In the genomic region with DNA sequence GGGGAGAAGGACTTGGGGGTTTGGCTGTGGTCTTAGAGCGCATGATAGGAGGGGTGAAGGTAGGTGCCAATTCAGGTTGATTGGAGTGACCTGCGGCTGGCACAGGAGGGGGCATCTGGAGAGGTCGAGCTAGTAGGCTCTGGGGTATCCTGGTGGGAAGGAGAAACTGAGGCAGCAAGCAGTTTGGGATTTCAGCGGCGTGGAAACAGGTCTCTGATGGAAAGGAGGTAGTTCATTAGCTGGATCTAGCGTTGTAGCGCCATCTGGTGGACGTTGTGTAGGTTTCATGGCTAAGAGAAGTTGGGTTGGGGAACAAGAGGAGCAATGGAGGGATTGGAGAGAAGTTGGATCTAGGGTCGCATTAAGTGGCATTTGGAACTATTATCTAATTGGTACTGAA, we compare ENCODE assay signal across 10 mouse cellular contexts. TPM values are rescaled to one million over a fixed set of nuclear protein-coding genes. Genes with fewer than 3 reads are reported as not detected.
DNase-seq lines count a peak whose midpoint lies in the region; ATAC-seq lines count a peak whose summit lies in the region.
"Had no signal": no experiment of that assay in that cellular context is flagged by ENCODE, and none has a peak within 500 bp of the region (broad histone marks: within the 10 kb centered on the region; RNA-seq: fewer than 3 reads in every experiment).

No protein-coding gene starts in this region.

- H3K9me3 ChIP-seq in neural tube, embryonic 11.5 days (ENCODE audit: control insufficient read depth, low read length), result no peaks in the 10 kb centered on the region
- H3K9me3 ChIP-seq: neural tube, embryonic 12.5 days had no signal

- H3K27ac ChIP-seq in neural tube, embryonic 11.5 days (ENCODE audit: low read depth, low read length), result no peak overlapping the region
- H3K27ac ChIP-seq: neural tube, embryonic 12.5 days had no signal

- no peak overlapping the region for H3K4me2 ChIP-seq in neural tube, embryonic 11.5 days (ENCODE audit: low read depth)
- H3K4me2 ChIP-seq: neural tube, embryonic 12.5 days had no signal

- no peaks in the 10 kb centered on the region for H3K36me3 ChIP-seq in neural tube, embryonic 11.5 days (ENCODE audit: control insufficient read depth, insufficient read depth, low read length)
- H3K36me3 ChIP-seq: neural tube, embryonic 12.5 days had no signal

- H3K9ac ChIP-seq in neural tube, embryonic 11.5 days (ENCODE audit: low read length), result no peak overlapping the region
- H3K9ac ChIP-seq: neural tube, embryonic 12.5 days had no signal

- no peak overlapping the region for H3K4me3 ChIP-seq in neural tube, embryonic 11.5 days (ENCODE audit: low read depth, low read length)
- H3K4me3 ChIP-seq: neural tube, embryonic 12.5 days had no signal

- 87% methylated on average over 9 of the region's 9 CpGs for WGBS in neural tube, embryonic 11.5 days

- intact Hi-C loops in heart, postnatal 14 days (cut with DNase I), result no loop called here
- intact Hi-C loops in gastrocnemius, postnatal 14 days (cut with DNase I; ENCODE audit: low total_unique reads), result loop anchor here (5.0 kb wide), 1 partner anchor 41 kb away; no protein-coding TSS in a partner anchor

- peak; percentile 69 to 78 for DNase-seq in heart, postnatal 14 days
- DNase-seq in heart, adult 9 months (ENCODE audit: low spot score in 2 of 2), result no peak
- peak; percentile 77 for DNase-seq in right cerebral cortex, postnatal 14 days
- no peak for DNase-seq in right cerebral cortex, postnatal 36 days (ENCODE audit: low spot score in 2 of 2)
- peak; percentile 68 for DNase-seq in adrenal gland, postnatal 25 days
- DNase-seq in gastrocnemius, postnatal 14 days, result peak; percentile 50
- DNase-seq in neural tube, embryonic 11.5 days (ENCODE audit: low spot score), result peak; percentile 63
- no peak for DNase-seq in frontal cortex, postnatal 25 days (ENCODE audit: low spot score in 2 of 2)

- no peaks in the 10 kb centered on the region for H3K27me3 ChIP-seq in neural tube, embryonic 11.5 days (ENCODE audit: control insufficient read depth, insufficient read depth, low read length)
- H3K27me3 ChIP-seq: neural tube, embryonic 12.5 days had no signal

- no peak for ATAC-seq in neural tube, embryonic 11.5 days (ENCODE audit: insufficient read depth, low FRiP score, low TSS enrichment)

- no peaks in the 10 kb centered on the region for H3K4me1 ChIP-seq in neural tube, embryonic 11.5 days (ENCODE audit: control insufficient read depth, insufficient read depth, low read length)
- H3K4me1 ChIP-seq: neural tube, embryonic 12.5 days had no signal

RNA-seq across cellular contexts. Expression of a gene that starts 7.3 kb away (rescaled TPM):
- total RNA-seq in heart, postnatal 14 days (2021), result not detected
- total RNA-seq in adrenal gland, postnatal 25 days (2021), result not detected in 2 replicates
- not detected for total RNA-seq in gastrocnemius, postnatal 14 days (2021)
- polyA plus RNA-seq in neural tube, embryonic 11.5 days (2014; fragmentation: Nextera tagmentation; extraction: Ambion mirVana), result not detected in 2 replicates
- total RNA-seq: layer of hippocampus, postnatal 14 days had no signal
- polyA plus RNA-seq: neural tube, embryonic 12.5 days had no signal

RNA-seq across cellular contexts. Expression of a gene that starts 21.3 kb away (rescaled TPM):
- total RNA-seq in heart, postnatal 14 days (2021), result 10 to 100 TPM; 22.1 to 22.6 TPM
- total RNA-seq in adrenal gland, postnatal 25 days (2021), result 20.9 and 30.8 TPM in 2 replicates
- 10 to 100 TPM; 13.8 to 17.6 TPM for total RNA-seq in gastrocnemius, postnatal 14 days (2021)
- polyA plus RNA-seq in neural tube, embryonic 11.5 days (2014; fragmentation: Nextera tagmentation; extraction: Ambion mirVana), result 24.4 and 28.5 TPM in 2 replicates

RNA-seq across cellular contexts. Expression of a gene that starts 27.5 kb away (rescaled TPM):
- total RNA-seq in heart, postnatal 14 days (2021), result not detected
- 0.52 TPM in 1 of 2 replicates, not detected in the other for total RNA-seq in adrenal gland, postnatal 25 days (2021)
- not detected for total RNA-seq in gastrocnemius, postnatal 14 days (2021)
- not detected in 2 replicates for polyA plus RNA-seq in neural tube, embryonic 11.5 days (2014; fragmentation: Nextera tagmentation; extraction: Ambion mirVana)
- total RNA-seq: layer of hippocampus, postnatal 14 days had no signal
- polyA plus RNA-seq: neural tube, embryonic 12.5 days had no signal

Comparison
In these comparisons a context has a peak if more than half of its experiments do, and no peak if none do; other contexts are left out.
1. DNase-seq: peak in heart, postnatal 14 days (2 of 2), right cerebral cortex, postnatal 14 days (single experiment), adrenal gland, postnatal 25 days (single experiment), gastrocnemius, postnatal 14 days (single experiment) and neural tube, embryonic 11.5 days (single experiment); none in heart, adult 9 months (0 of 2), right cerebral cortex, postnatal 36 days (0 of 2) and frontal cortex, postnatal 25 days (0 of 2).